Mouse (Mus musculus) fibroblast of lung, adult 2 months (primary cell): ENCODE data around the gene Asb16.

Experiments used
- DNase-seq: peaks from one replicate; pipeline ENCODE4 v3.0.0-alpha.2; 2011; ENCODE audit warnings: low read depth

Asb16 gene

GRCm38 (mm10) chr11:102268520-102269244 is at the start of gene Asb16:
Asb16 (plus strand) TSS chr11:102268743.
- DNase-seq, result no peak

GRCm38 (mm10) chr11:102218783-102219182 is 49.8 kb upstream of the Asb16 start:
- DNase-seq, result peak; percentile 84

DNA sequence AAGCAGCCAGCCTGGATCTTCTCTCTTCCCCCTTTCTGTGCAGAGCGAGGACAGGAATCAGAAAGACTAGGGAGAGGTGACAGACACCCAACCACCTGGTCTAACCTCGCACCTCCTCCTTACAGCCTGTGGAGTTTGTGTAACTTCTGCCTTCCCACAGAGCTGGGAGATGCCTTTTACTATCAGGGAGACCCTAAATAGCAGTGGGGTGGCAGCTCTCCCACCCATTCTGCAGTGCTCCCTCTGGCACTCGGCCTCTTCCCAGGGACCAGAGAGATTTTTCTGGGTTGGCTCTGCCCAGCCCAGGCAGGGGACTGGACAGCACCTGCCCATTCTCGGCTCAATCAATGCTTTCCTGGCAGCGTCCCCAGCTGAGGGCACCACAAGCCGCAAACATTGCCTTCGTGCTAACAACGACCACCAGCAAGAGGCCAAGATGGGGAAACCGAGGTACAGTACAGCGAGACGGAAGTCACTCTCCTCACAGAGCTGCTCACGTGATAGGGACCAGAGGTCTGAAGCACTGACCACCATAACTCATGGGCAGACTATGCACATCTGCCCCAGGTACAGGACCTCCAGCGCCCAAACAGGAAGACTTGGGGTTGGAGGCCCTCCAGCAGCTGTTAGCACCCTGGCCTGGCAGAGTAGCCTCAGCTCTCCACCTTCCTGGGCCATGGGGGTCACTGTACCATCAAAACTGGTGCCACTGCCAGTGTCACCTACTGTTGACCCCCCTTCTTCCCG is 49.1 kb upstream of the Asb16 start:
- no peak for DNase-seq

DNA sequence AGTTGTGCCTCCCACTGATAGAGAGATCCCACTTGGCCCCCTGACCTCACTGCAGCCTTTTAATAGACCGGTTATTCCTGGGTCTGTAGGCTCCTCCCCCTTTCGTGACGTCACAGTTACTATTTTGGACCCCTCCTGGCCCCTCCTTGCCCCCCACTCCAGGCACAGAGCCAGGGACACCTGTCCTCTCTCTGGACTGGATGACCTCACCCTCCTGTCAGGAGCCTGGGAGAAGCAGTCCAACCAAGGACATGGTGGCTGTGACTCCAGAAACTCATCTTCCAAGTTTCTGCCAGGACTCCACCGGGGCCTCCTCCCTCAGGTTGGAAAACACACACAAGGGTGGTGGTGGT is 48.6 kb upstream of the Asb16 start:
- DNase-seq, result no peak

DNA sequence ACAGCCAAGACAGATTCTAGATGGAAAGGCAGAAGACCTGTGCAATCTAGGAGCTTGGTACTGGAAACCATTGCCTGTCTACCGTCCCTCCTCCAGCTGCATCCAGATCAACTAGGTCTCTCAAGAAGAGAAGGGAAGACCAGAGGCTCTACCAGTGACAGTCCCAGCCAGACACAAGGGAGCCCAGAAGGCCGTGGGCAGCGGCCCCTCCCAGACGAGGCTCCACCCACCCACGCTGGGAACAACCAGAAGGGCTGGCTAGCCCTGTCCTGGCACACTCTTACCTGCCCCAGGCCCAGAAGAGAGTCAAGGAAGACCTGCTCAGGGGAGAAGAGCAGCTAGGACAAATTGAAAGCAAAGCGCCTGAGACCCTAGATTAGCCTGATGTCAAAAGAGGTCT is 48.1 kb upstream of the Asb16 start:
- DNase-seq, result no peak

- no peak for DNase-seq
These were observed 47.1 kb upstream of the Asb16 start for GRCm38 (mm10) chr11:102221243-102221953.

GRCm38 (mm10) chr11:102221954-102222351 is 46.6 kb upstream of the Asb16 start:
- DNase-seq, result no peak

GRCm38 (mm10) chr11:102223166-102223565 is 45.4 kb upstream of the Asb16 start:
- DNase-seq, result no peak

DNA sequence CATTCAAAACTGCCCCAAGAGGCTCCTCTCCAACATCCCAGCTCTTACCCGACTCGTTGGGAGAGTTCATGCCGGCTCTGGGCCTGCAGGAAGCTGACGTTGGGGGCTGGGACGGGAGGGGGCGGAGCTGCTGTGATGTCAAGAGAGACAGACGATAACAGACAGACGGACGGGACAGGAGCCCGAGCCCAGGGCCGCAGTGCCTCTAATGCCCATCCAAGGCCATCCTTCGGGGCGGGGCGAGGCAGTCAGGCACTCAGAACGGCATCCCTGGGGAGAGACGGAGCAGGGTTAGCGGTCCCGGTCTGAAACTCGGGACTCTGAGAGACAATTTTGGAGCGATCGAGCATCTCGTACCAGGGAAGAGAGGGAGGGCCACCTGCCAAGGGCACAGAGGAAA is 43.9 kb upstream of the Asb16 start:
- DNase-seq, result no peak

GRCm38 (mm10) chr11:102225221-102225620 is 43.3 kb upstream of the Asb16 start:
- DNase-seq, result peak; percentile 73

DNA sequence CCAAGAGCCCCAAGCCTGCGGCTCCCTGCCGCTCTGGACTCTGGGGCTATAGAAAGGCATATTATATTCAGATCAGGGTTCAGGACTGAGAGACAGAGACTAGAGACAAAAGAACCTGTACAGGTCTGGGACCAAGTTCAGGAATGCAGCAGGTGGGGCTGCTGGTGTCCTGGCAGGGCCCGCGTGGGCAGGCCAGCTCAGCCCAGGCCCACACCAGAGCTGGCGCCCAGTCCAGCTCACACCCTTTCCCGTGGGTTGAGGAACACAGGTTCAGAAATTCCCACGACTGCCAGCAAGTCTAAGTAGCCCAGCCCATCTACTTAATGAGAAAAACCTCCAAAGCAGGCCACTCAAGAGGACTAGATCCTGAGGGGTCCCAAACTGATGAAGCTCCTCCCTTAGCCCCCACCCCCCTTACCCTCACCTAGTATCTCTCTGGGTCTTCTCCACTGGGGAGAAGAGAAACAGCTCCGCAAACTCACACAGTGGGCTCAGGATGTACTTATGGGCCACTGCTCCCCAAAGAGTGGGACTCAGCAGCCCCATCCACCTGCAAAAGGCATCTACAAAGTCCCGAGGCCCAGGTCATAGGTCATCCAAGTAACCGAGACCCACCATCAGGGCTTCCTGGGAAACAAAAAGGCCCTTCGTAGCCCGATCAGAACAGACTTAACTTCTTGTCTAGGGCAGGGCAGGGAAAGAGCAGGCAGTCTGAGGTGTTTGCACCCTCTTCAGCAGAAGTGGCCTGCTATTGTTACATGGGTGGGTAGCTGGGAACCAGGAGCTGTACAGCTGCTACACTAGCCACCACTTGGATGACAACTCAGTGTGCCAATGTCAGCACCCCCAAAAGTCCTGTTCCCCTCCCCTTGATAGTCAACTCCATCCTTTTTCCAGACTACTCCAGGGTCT is 42.2 kb upstream of the Asb16 start:
- no peak for DNase-seq

DNA sequence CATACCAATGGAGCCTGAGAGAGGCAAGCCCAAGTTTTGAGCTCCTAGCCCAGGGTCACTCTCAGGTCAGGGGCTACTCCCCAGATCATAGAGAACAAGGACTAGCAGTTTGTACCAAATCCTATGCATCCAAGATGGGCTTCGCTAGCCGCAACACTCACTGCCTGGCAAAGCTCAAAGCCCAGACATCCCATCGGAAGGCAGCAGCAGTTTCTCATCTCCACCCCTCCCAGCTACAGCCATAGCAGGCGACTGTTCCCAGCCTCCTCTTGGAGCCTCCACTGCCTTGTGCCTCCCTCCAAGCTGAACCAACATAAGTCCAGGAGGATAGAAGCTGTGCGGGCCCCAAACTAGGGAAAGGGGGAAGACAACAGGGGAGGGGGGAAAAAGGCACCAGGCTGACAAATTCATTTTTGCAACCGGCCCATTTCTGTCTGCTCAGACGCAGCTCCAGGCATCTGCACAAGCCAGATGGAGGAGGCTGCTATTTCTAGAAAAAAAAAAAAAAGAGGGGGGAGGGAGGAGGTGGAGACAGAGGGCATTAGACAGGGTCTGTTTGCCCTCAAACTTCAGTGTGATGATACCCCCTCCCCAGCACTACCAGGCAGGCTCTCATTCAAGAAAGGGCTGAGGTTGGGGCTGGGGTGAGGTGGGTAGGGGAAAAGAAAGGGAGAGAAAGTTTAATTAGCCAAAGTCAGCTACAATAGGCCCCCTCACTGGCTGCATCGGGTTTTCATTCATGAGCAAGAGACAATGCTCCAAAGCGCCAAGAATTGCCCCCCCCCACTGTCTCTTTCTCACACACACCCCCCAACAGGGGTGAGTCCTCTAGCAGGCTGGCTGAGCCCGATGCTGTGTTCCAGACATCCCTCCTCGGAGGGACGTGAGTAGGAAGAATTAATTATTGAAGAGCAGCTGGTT is 41.0 kb upstream of the Asb16 start:
- no peak for DNase-seq

- DNase-seq, result no peak
These were observed 40.4 kb upstream of the Asb16 start for GRCm38 (mm10) chr11:102228191-102228545.

GRCm38 (mm10) chr11:102228646-102229268 is 39.8 kb upstream of the Asb16 start:
- DNase-seq, result no peak

DNA sequence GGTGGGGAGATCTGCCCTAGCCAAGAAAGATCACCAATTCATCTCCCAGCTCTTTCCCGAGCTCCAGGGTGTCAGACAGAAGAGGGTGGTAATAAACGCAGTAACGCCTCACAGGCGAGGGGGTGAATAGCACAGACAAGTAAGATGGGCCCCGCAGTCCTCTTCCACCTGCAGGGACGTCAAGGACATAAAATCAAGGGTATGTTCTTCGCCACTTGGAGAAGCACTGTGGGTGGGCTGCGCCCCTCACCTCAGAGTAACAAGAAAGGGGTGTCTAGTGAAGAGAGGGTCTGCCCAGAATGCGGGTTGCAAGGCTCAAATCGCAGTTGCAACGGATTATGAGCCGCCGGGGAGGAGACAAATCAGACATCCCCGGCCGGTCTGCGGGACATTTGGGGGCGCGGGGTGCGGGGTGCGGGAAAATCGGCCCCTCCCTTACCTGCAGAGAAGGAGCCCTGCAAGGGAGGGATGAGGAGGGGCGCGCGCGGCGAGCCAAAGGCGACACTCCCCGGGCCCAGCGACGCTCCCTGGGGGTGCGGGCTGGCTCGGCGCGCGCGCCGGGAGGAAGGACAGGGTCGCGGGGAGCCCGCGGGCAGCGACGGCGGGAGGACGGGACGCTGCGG is 39.1 kb upstream of the Asb16 start:
- DNase-seq, result no peak

GRCm38 (mm10) chr11:102230006-102230741 is 38.4 kb upstream of the Asb16 start, which contains the start of gene Hdac5:
Hdac5 (minus strand) TSS chr11:102230166.
- peak; percentile 95 for DNase-seq

- DNase-seq, result no peak
These were observed 32.5 kb upstream of the Asb16 start for GRCm38 (mm10) chr11:102236022-102236421.

- DNase-seq, result no peak
These were observed 27.9 kb upstream of the Asb16 start for GRCm38 (mm10) chr11:102240636-102241035.

GRCm38 (mm10) chr11:102241246-102241645 is 27.3 kb upstream of the Asb16 start:
- DNase-seq, result no peak
